Mouse (Mus musculus) liver, embryonic 14.5 days (tissue): ENCODE results near the gene Ttll8.

Experiments used
- CTCF ChIP-seq: IDR thresholded peaks from 2 replicates; pipeline ENCODE4 v1.5.1; 2016; ENCODE audit warnings: antibody characterized with exemption, low read depth, control low read depth
- EP300 ChIP-seq: IDR thresholded peaks from 2 replicates; pipeline ENCODE4 v1.6.1; 2016; ENCODE audit warnings: antibody characterized with exemption, low read depth

- no peak for TF ChIP-seq CTCF
- no peak for TF ChIP-seq EP300
Observed at GRCm38 (mm10) chr15:88932667-88933066, 21.6 kb downstream of the Ttll8 start.
